Comparison of ENCODE assay signal across 12 mouse cellular contexts in the genomic region with DNA sequence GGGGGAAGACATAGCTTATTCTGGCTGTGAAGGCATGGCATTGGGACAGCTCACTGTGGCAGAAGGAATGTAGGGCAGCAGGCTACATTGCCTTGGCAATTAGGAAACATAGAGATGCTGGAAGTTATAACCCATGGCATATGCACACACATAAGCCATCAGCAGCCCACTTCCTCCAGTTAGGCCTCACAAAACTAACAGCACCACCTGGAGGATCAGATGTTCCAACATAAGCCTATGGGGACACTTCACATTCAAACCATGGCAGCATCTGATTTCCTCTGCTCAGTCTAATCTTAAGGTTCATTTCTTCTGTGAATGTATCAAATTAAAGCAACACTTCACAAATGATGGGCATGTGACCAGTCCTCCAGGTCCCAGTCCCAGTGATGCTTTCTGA. TPM values are rescaled to one million over a fixed set of nuclear protein-coding genes. Genes with fewer than 3 reads are reported as not detected.
DNase-seq lines count a peak whose midpoint lies in the region; ATAC-seq and TF ChIP-seq lines count a peak whose summit lies in the region.
"Had no signal": no experiment of that assay in that cellular context is flagged by ENCODE, and none has a peak within 500 bp of the region (broad histone marks: within the 10 kb centered on the region; RNA-seq: fewer than 3 reads in every experiment).

No protein-coding gene starts in this region.

- peak; percentile 40; the same call in 1 of the 2 replicates for ATAC-seq in forebrain, postnatal 0 days

- peak; percentile 30 for TF ChIP-seq CTCF in forebrain, postnatal 0 days (IDR thresholded peaks at IDR 0.05; ENCODE audit: low read depth)

- H3K9ac ChIP-seq in forebrain, postnatal 0 days, result no peak overlapping the region
- H3K9ac ChIP-seq: kidney, embryonic 15.5 days; limb, embryonic 12.5 days; midbrain, embryonic 12.5 days had no signal

- no peaks in the 10 kb centered on the region for H3K4me1 ChIP-seq in forebrain, postnatal 0 days (ENCODE audit: insufficient read depth)
- H3K4me1 ChIP-seq: kidney, embryonic 15.5 days; limb, embryonic 12.5 days; midbrain, embryonic 12.5 days had no signal

- no peak overlapping the region for H3K27ac ChIP-seq in forebrain, postnatal 0 days (ENCODE audit: low read depth, low read length)
- H3K27ac ChIP-seq: kidney, embryonic 15.5 days; limb, embryonic 12.5 days; midbrain, embryonic 12.5 days had no signal

- no peaks in the 10 kb centered on the region for H3K27me3 ChIP-seq in forebrain, postnatal 0 days (ENCODE audit: insufficient read depth, low read length)
- H3K27me3 ChIP-seq: kidney, embryonic 15.5 days; limb, embryonic 12.5 days; midbrain, embryonic 12.5 days had no signal

- no peak overlapping the region for H3K4me3 ChIP-seq in forebrain, postnatal 0 days (ENCODE audit: low read depth, low read length)
- H3K4me3 ChIP-seq: kidney, embryonic 15.5 days; limb, embryonic 12.5 days; midbrain, embryonic 12.5 days had no signal

- no peak overlapping the region for H3K4me2 ChIP-seq in forebrain, postnatal 0 days (ENCODE audit: low read depth)
- H3K4me2 ChIP-seq: kidney, embryonic 15.5 days; limb, embryonic 12.5 days; midbrain, embryonic 12.5 days had no signal

- peak; percentile 8 for DNase-seq in embryo, embryonic 10 days (ENCODE audit: low spot score)
- DNase-seq in embryo, embryonic 10.5 days (ENCODE audit: low spot score), result no peak
- DNase-seq in kidney, postnatal 4 days, result peak; percentile 4
- DNase-seq in kidney, adult 18-20 months, result no peak
- DNase-seq in 416B (ENCODE audit: low read depth), result peak; percentile 31
- peak; percentile 23 for DNase-seq in forebrain, postnatal 0 days
- no peak for DNase-seq in spleen, adult 12 weeks (ENCODE audit: low spot score)
- DNase-seq in spleen, postnatal 10 days (ENCODE audit: low spot score in 2 of 2), result no peak
- DNase-seq: gastrocnemius, postnatal 25 days had no signal

- H3K36me3 ChIP-seq in forebrain, postnatal 0 days (ENCODE audit: insufficient read depth), result no peaks in the 10 kb centered on the region

- H3K9me3 ChIP-seq in forebrain, postnatal 0 days (ENCODE audit: low read length), result no peaks in the 10 kb centered on the region
- H3K9me3 ChIP-seq: kidney, embryonic 15.5 days; limb, embryonic 12.5 days; midbrain, embryonic 12.5 days had no signal

RNA-seq across cellular contexts. Expression of gene Atp6v1d, which starts 47.0 kb away (rescaled TPM):
- total RNA-seq in forebrain, postnatal 0 days (2014; rRNA removed), result 83.8 and 91.3 TPM in 2 replicates
- polyA plus RNA-seq in forebrain, postnatal 0 days (2015; fragmentation: Nextera tagmentation; extraction: Ambion mirVana), result 162 and 194 TPM in 2 replicates

RNA-seq across cellular contexts. Expression of gene Eif2s1, which starts 47.2 kb away (rescaled TPM):
- total RNA-seq in forebrain, postnatal 0 days (2014; rRNA removed), result 56.6 and 84.5 TPM in 2 replicates
- 98.4 and 111 TPM in 2 replicates for polyA plus RNA-seq in forebrain, postnatal 0 days (2015; fragmentation: Nextera tagmentation; extraction: Ambion mirVana)

Comparison
In these comparisons a context has a peak if more than half of its experiments do, and no peak if none do; other contexts are left out.
1. DNase-seq: peak in embryo, embryonic 10 days (single experiment), kidney, postnatal 4 days (2 of 2), 416B (single experiment) and forebrain, postnatal 0 days (single experiment); none in embryo, embryonic 10.5 days (single experiment), kidney, adult 18-20 months (single experiment), spleen, adult 12 weeks (single experiment) and spleen, postnatal 10 days (0 of 2).